Mouse (Mus musculus): ENCODE measurements around the gene Sult2b1. TPM values are rescaled to one million over a fixed set of nuclear protein-coding genes. Genes with fewer than 3 reads are reported as not detected.
A peak's percentile ranks its signal among the peaks of the same experiment; 100 is the strongest.

Sult2b1 gene
- polyA plus RNA-seq (2011; ENCODE audit: insufficient read depth, insufficient read length, low replicate concordance, missing spikeins) = 2.4 TPM in 1 of 2 replicates, not detected in the other

DNA sequence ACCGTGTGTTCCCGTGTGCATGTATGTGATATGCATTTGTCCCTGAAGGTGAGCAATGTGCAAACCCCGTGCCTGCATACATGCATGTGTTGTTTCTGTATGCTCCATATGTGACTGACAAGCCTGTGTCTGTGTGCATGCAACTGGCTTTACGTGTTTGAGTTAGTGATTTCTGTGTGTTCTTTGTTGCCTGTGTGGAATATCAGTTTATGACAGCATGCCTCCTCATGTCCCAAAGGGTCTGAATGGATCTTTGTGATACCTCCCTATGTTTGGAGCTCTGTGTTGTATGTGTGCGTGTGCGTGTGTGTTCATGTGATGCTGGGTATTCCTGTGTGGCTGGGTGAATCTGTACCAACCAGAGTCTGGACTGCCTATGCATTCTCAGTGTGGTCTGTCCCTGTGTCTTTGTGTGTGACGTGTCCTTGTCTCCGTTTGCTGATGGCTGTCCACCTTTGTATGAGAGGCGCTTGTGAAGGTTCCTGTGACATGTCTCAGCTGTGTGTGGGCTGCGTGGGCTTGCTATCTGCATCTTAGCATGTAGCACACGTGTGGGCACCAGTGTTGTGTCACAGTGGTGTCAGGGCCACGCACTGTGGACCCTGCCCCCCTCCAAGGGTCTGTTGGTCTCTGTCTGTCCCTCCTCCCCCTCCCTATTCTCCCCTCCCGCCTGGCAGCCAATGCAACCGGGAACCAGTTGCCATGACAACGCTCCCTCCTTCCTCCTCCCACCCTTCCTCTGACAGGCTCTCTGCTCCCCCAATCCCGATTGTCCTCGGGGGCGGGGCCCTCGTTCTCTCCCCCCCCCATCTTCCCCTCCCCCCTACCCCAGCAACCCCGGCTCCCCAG, at the start of gene Sult2b1:
TSS of gene Sult2b1 (minus strand) at position 146 of the 849 bp plus-strand sequence.
- TF ChIP-seq POLR2A (IDR thresholded peaks at IDR 0.05; ENCODE audit: borderline replicate concordance, control insufficient read depth, low read depth, low read length) (no peak), CTCF (IDR thresholded peaks at IDR 0.05; ENCODE audit: control insufficient read depth, insufficient read depth, low read length) (no peak)
- 27% methylated on average over 20 of the region's 20 CpGs for WGBS
- H3K4me1 ChIP-seq (ENCODE audit: control insufficient read depth, insufficient read depth, low read length) = peaks cover 2% of the 10 kb centered on the region

DNA sequence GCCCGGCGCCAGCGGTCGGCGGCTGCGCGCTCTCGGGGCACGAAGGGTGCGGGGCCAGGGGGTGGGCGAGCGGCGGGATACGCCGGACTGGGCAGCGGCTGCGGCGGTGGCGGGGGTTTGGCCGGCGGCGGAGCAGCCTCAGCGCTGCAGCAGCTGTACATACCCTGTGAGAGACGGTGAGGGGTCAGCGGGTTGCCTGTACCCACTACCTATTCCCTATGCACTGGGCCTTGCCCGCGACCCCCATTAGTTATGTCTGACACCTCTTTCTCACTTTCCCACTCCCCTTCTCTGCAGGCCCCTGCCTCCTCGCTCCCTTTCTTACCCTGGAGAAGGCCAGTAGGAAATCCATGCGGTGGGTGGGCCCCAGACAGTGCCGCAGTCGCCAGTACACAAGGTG, 49.5 kb upstream of the Sult2b1 start:
- TF ChIP-seq CTCF (IDR thresholded peaks at IDR 0.05; ENCODE audit: control insufficient read depth, insufficient read depth, low read length) = no peak
- TF ChIP-seq POLR2A (IDR thresholded peaks at IDR 0.05; ENCODE audit: borderline replicate concordance, control insufficient read depth, low read depth, low read length) = no peak
- WGBS = 11% methylated on average over 23 of the region's 31 CpGs
- Histone ChIP-seq H3K27ac (ENCODE audit: control insufficient read depth, insufficient read depth, low read depth, low read length, poor library complexity) (no peak overlapping the region), H3K4me1 (ENCODE audit: control insufficient read depth, insufficient read depth, low read length) (peaks cover 2% of the 10 kb centered on the region; the same call in 1 of the 2 replicates), H3K4me3 (replicated peaks; ENCODE audit: control insufficient read depth, low read depth, low read length) (no peak overlapping the region)

More for the DNA sequence above, at the start of gene Sult2b1:
- peak within 1 kb of the TSS; percentile 68 for H3K4me3 ChIP-seq (replicated peaks; ENCODE audit: control insufficient read depth, low read depth, low read length)
- H3K27ac ChIP-seq (ENCODE audit: control insufficient read depth, insufficient read depth, low read depth, low read length, poor library complexity) = no peak within 1 kb of the TSS

DNA sequence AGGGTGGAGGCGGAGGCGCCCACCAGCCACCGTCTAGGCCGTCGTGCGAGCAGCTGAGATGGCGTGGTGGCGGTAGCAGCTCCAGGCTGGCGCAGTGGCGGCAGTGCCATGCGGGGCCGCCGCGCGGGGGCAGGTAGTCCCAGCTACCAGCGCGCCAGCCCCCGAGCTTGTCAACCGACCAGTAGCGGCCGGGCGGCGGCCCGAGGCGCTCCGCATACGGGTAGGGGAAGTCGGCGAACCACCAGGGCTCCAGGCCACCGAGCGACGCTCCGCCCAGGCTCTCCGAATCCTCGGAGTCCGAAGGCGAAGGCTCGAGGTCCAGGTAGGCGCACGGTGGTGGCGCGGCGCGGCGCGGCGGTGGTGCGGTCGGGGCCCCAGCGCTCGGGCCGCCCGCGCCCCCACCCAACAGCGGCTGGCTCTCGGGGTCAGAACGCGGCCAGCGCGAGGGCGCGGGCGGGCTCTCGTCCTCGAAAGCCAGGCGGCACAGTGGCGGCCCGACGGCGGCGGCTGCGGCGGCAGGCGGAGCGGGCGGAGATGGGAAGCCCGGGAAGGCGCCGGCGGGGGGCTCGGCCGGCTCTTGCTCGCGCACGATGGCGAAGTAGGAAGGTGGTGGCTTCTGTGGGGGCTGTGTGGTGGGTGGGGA, 48.8 kb upstream of the Sult2b1 start:
- TF ChIP-seq CTCF (IDR thresholded peaks at IDR 0.05; ENCODE audit: control insufficient read depth, insufficient read depth, low read length) = no peak
- no peak for TF ChIP-seq POLR2A (IDR thresholded peaks at IDR 0.05; ENCODE audit: borderline replicate concordance, control insufficient read depth, low read depth, low read length)
- H3K4me3 ChIP-seq (replicated peaks; ENCODE audit: control insufficient read depth, low read depth, low read length) = no peak overlapping the region
- peaks cover 2% of the 10 kb centered on the region; the same call in 1 of the 2 replicates for H3K4me1 ChIP-seq (ENCODE audit: control insufficient read depth, insufficient read depth, low read length)
- 6% methylated on average over 86 of the region's 86 CpGs for WGBS
- H3K27ac ChIP-seq (ENCODE audit: control insufficient read depth, insufficient read depth, low read depth, low read length, poor library complexity) = no peak overlapping the region; the same call in 1 of the 2 replicates

DNA sequence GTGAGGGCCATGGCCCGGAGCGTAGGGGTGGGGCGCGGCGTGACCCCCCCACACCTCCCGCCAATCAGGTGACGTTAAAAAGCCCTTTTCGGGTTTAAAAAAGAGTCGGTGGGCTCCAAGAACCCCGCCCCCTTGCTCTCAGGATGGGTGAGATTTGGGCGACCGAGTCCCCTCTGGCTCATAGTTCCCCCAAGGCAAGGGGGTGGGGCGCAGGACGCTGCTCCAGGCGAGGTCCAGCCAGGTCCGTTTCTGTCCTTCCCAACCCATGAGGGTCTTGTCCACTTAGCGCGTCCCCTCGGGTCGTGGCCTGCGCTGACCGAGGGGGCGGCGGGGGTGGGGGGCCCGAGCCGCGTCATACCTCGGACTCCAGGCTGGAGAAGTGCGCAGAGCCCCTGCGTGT, 48.0 kb upstream of the Sult2b1 start:
- Histone ChIP-seq H3K4me3 (replicated peaks; ENCODE audit: control insufficient read depth, low read depth, low read length) (no peak overlapping the region), H3K27ac (ENCODE audit: control insufficient read depth, insufficient read depth, low read depth, low read length, poor library complexity) (no peak overlapping the region), H3K4me1 (ENCODE audit: control insufficient read depth, insufficient read depth, low read length) (peaks cover 2% of the 10 kb centered on the region; the same call in 1 of the 2 replicates)
- 14% methylated on average over 30 of the region's 30 CpGs for WGBS
- no peak for TF ChIP-seq CTCF (IDR thresholded peaks at IDR 0.05; ENCODE audit: control insufficient read depth, insufficient read depth, low read length)
- no peak for TF ChIP-seq POLR2A (IDR thresholded peaks at IDR 0.05; ENCODE audit: borderline replicate concordance, control insufficient read depth, low read depth, low read length)

DNA sequence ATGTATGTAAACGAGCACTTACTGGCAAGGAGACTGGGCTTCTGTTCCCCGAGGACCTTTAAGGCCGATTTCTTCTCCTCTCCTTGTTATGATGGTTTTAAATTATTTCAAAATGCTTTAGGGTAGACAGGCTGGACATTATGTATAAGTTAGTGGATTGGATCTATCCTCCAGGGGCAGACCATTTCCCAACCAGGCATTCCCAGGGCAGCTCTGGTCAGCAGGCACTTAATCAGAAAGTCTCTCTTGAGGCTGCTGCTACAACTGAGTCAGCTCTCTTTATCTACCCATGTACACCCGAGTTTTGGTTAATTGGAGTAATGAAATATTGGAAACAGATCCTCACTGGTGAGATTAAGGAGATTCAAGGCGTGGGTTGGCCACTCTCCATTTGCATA, 46.7 kb upstream of the Sult2b1 start:
- H3K4me1 ChIP-seq (ENCODE audit: control insufficient read depth, insufficient read depth, low read length) = peaks cover 2% of the 10 kb centered on the region; the same call in 1 of the 2 replicates
- 15% methylated on average over 5 of the region's 5 CpGs for WGBS
- TF ChIP-seq POLR2A (IDR thresholded peaks at IDR 0.05; ENCODE audit: borderline replicate concordance, control insufficient read depth, low read depth, low read length) = no peak
- TF ChIP-seq CTCF (IDR thresholded peaks at IDR 0.05; ENCODE audit: control insufficient read depth, insufficient read depth, low read length) = no peak
- no peak overlapping the region for H3K4me3 ChIP-seq (replicated peaks; ENCODE audit: control insufficient read depth, low read depth, low read length)
- no peak overlapping the region for H3K27ac ChIP-seq (ENCODE audit: control insufficient read depth, insufficient read depth, low read depth, low read length, poor library complexity)

DNA sequence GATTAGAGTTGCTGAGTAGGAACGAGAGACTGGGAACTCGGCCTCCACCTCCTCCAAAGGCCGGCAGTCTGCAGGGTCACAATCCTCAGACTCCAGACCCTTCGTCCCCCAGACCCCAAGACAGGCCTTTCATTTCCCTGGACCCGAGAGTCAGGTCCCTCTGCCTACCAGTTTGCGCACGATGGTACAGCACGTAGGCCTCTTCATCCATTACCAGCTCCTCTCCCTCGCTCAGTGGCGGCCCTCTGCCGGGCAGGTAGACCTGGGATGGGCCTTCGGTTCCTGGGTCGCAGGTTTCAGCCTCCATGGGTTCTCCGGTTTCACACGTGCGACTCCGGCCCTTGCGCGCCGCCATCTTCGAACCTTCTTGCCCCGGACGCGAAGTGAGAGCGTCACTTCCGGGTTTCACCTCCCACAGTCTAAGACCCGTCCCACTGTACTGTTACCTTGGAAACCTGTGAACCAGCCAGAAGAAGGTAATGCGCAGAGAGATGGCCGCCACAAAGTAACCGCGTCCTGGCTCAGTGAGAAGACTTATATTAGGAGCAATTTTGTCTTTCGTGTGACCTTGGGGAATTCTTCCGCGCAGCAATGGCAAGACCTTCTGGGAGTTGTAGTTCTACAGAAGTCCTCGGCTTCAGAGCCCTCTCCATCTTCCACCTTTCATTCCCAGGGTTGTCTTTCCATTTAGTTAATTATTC, 46.1 kb upstream of the Sult2b1 start, which contains the start of gene Grwd1:
TSS of gene Grwd1 (minus strand) at position 518 of the 701 bp plus-strand sequence.
- Histone ChIP-seq H3K4me3 (replicated peaks; ENCODE audit: control insufficient read depth, low read depth, low read length) (peak within 1 kb of the TSS; percentile 94), H3K4me1 (ENCODE audit: control insufficient read depth, insufficient read depth, low read length) (peaks cover 2% of the 10 kb centered on the region; the same call in 1 of the 2 replicates), H3K27ac (ENCODE audit: control insufficient read depth, insufficient read depth, low read depth, low read length, poor library complexity) (no peak within 1 kb of the TSS)
- TF ChIP-seq POLR2A (IDR thresholded peaks at IDR 0.05; ENCODE audit: borderline replicate concordance, control insufficient read depth, low read depth, low read length) (peak; percentile 55; the same call in 1 of the 2 replicates), CTCF (IDR thresholded peaks at IDR 0.05; ENCODE audit: control insufficient read depth, insufficient read depth, low read length) (no peak)
- WGBS = under 1% methylated on average over 35 of the region's 35 CpGs

DNA sequence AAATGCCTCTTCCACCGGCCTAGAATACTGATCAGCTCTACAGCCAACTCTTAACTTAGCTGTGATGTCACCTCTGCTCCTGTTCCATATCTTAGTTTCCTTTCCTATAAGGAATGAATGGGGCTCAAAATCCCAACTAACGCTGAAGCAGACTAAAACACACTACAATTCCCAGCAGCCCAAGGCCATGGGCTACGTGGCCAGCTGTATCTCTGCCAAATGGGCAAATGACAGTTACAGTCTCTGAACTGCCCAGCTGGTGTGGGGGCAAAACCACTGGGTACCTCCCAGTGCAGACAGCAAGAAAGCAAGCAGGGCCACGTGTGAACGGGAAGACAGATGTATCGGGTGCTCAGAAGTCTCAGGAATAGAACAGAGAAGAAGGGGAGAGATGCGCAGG, 42.2 kb upstream of the Sult2b1 start:
- WGBS = 85% methylated on average over 7 of the region's 7 CpGs
- no peak overlapping the region for H3K4me3 ChIP-seq (replicated peaks; ENCODE audit: control insufficient read depth, low read depth, low read length)
- peaks cover 2% of the 10 kb centered on the region; the same call in 1 of the 2 replicates for H3K4me1 ChIP-seq (ENCODE audit: control insufficient read depth, insufficient read depth, low read length)
- TF ChIP-seq POLR2A (IDR thresholded peaks at IDR 0.05; ENCODE audit: borderline replicate concordance, control insufficient read depth, low read depth, low read length) = no peak
- no peak for TF ChIP-seq CTCF (IDR thresholded peaks at IDR 0.05; ENCODE audit: control insufficient read depth, insufficient read depth, low read length)
- H3K27ac ChIP-seq (ENCODE audit: control insufficient read depth, insufficient read depth, low read depth, low read length, poor library complexity) = no peak overlapping the region

Measured in bone marrow, adult 2 months (tissue).